Mouse (Mus musculus) G1E (cell line): ENCODE data around the gene Snrpd2.

ENCODE experiments used
- CTCF ChIP-seq: IDR thresholded peaks from 2 replicates; pipeline ENCODE4 v1.5.1; 2012; ENCODE audit warnings: low read depth, low read length, inconsistent platforms, mixed read lengths
- GATA1 ChIP-seq: IDR thresholded peaks from 2 replicates; pipeline ENCODE4 v1.6.1; 2012; ENCODE audit warnings: borderline replicate concordance, low read length, inconsistent platforms, mixed read lengths
- POLR2AphosphoS5 ChIP-seq: IDR thresholded peaks from 2 replicates; pipeline ENCODE4 v1.6.1; 2012; ENCODE audit warnings: low read depth, low read length, inconsistent platforms; ENCODE audit not compliant: insufficient replicate concordance
- TAL1 ChIP-seq: conservative IDR thresholded peaks from 2 replicates; pipeline ENCODE4 v1.6.1; 2012; ENCODE audit warnings: low read depth, low read length, inconsistent platforms, mixed read lengths

DNA sequence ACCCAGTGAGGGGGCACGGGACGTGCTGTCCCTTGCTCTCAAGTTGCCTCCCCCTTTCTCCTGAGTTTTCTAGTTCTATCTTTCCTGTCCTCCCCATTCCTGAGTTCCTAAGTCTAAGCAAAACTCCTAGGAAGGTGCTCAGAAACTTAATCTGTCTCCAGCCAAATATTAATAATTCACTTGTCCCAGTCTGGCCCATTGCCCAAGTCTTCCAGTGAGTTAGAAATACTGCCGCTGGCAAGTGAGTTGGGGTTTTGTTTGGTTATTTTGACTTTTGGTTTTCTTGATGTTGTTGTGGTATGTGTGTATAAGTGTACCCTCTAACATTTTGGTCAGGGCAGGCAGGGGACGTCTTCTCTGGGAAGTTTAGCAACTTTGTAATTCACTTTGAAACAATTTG, 27.8 kb upstream of the Snrpd2 start:
- no peak for TF ChIP-seq CTCF
- TF ChIP-seq GATA1 = no peak
- TF ChIP-seq POLR2AphosphoS5 = no peak
- no peak for TF ChIP-seq TAL1
